Mouse (Mus musculus): ENCODE results near the gene Ffar4.

Gene Ffar4

DNA sequence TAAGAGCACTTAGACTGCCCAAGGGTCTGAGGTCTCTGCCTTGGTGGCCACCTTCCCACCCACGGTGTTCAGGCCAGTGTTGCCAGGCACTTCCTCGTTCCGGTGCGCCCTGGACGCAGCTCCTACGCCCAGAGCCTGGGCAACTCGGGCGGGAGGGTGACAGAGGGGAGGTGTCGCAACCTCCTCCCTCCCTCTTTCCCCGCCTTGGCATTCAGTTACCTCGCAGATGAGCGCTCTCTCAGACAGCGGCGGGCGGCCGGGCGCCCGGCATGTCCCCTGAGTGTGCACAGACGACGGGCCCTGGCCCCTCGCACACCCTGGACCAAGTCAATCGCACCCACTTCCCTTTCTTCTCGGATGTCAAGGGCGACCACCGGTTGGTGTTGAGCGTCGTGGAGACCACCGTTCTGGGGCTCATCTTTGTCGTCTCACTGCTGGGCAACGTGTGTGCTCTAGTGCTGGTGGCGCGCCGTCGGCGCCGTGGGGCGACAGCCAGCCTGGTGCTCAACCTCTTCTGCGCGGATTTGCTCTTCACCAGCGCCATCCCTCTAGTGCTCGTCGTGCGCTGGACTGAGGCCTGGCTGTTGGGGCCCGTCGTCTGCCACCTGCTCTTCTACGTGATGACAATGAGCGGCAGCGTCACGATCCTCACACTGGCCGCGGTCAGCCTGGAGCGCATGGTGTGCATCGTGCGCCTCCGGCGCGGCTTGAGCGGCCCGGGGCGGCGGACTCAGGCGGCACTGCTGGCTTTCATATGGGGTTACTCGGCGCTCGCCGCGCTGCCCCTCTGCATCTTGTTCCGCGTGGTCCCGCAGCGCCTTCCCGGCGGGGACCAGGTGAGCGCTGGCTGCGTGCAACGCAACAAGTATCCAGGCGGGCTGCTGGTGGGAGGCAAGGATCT, at the start of gene Ffar4:
Ffar4 (plus strand) TSS at position 214 of the 901 bp plus-strand sequence.
- DNase-seq (ENCODE audit: low read depth) = no peak

DNA sequence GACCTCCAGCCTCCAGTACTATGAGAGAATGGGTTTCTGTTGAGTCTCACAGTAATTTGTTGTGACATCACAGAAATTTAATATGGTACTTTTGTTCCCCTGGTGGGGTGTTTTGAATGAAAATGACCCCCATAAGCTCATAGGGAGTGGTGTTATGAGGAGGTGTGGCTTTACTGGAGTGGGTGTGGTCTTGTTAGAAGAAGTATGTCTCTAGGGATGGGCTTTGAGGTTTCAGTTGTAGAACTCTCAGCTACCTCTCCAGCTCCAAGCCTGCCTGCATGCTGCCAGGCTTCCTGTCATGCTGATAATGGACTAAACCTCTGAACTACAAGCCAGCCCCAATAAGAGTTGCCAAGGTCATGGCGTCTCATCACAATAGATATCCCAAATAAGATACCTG, 47.2 kb upstream of the Ffar4 start:
- no peak for DNase-seq (ENCODE audit: low read depth)

DNA sequence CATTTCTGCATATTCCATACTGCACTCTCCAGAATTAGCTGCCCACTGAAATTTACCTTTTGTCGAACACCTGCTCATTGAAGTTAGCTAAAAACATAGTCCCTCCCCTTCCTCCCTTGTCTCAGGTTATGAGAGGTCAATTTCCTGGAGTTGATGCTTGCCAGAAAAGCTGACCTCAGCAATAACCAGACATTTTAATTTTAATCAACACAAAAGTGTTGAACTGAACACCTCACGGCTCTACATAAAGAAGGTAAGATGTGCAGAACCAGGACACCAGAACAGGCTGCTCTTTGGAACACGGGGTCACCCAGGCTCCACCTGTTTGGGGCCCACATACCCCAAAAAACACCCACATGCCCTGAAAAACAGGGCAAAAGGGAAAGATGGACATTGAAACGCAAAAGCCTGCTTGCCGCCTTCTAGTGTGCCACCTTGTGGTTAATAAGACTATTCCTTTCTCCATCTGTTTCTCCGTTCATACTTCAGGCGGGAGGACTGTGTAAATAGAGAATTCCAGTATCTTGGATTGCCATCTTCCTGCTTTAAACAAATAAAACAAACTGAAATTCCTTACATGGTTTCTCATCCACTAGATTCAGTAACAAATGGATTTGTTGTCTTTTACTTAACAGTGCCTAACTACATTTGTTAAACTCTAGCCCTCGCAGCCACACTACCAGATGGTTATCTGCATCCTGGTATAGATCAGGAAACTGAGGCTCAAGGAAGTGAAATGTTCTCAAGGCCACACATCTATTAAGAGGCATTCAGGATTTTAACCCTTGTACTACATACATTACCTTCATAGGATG, 43.4 kb upstream of the Ffar4 start:
- DNase-seq (ENCODE audit: low read depth) = no peak

DNA sequence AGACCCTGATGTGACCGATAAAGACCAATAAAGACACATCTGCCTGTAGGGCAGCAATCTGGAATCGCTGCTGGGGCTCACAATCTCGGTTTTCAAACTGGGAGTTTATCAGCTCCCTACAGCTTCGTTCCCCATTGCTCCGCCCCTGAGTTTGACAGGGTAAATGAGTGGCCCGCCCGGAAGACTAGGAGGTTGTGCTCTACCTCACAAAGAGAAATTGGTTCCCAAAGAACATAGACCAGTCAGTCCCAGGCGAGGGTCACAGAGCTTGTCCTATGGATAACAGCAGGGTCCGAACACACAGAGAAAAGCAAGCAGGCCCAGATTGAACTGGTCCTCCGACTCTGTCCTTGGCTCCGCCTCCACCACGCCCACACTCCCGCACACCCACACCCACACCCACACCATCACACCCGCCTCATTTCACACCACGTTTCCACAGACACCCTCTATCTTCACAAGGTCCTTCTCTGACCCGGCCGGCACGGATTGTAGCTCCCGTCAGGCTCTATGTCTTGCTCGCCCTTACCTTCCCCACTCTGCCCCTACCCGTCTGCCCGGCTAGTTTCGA, 42.6 kb upstream of the Ffar4 start:
- no peak for DNase-seq (ENCODE audit: low read depth)

DNA sequence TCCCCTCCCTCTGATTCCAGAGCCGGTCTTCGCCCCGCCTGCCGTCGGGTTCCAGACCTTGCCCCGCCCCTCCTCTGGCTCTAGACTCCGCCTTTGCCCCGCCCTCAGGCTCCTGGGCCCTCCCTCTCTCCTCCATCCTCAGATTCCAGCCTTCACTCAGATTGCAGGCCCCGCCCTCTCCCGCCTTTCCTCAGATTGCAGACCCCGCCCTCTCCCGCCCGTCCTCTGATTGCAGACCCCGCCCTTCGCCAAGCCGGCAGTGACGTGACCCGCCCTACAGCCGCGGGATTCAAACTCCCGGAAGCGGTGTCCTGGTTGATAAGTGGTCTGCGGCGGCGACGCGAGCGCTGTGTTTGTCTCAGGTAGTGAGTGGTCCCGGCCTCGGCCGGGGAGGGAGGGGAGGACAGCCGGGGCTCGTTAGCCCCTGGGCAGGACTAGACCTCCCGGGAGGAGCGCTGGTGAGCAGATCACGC, 42.1 kb upstream of the Ffar4 start, which contains the start of gene Cep55:
Cep55 (plus strand) TSS at position 292 of the 473 bp plus-strand sequence.
- peak; percentile 99 for DNase-seq (ENCODE audit: low read depth)

DNA sequence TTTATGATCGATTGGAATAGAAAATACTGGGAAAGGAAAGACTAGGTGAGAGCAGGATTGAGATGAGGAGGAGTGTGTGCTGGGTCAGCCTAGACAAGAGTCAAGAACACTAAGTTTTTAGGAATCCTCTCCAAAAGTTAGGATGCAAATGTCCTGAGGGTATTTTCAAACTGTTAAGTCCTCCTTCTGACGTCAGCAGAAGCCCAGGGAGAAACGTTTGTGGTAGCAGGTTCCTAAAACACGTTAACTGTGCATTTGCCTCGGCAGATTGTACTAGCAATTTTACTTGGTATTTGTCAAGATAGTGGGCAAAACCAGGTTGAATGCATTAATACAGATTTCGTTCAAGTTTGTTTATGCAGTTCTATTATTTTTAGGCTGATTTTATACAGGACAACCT, 41.1 kb upstream of the Ffar4 start:
- peak; percentile 14 for DNase-seq (ENCODE audit: low read depth)

DNA sequence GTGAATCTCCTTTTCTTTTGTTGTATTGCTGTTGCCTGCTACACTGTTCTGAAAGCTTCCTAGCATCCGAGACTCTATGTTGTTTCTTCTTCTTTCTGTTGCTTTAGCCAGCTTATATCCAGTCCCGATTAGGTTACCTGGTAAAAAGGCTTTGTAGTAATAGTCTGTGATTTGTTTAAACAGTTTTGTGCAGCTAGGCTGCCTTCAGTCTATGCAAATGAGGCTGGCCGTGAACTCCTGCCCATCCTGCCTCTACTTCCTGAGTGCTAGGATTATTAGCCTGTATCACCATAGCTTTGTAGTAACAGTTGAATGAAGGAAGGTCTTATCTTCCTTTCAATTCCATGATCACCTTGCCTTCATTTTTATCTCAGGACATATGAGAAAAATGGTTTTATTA, 40.6 kb upstream of the Ffar4 start:
- no peak for DNase-seq (ENCODE audit: low read depth)

DNA sequence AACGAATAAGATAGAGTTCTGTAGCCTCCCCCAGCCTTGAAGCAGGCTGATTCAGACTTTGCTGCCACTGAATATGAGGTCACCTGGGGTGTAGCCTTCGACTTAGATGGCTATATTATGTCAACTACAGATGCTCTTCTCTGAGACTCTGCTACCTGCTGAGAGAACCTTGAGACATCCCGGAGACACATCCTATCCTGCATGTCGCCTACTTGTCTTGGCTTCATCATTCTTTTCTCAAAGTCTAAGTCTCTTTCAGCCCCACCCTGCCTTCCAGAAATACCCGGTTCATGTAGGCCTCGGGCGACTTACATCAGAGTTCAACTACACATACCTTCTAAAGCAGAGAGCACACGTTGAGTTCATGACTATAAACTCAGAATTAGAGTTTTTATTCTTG, 39.9 kb upstream of the Ffar4 start:
- DNase-seq (ENCODE audit: low read depth) = no peak

DNA sequence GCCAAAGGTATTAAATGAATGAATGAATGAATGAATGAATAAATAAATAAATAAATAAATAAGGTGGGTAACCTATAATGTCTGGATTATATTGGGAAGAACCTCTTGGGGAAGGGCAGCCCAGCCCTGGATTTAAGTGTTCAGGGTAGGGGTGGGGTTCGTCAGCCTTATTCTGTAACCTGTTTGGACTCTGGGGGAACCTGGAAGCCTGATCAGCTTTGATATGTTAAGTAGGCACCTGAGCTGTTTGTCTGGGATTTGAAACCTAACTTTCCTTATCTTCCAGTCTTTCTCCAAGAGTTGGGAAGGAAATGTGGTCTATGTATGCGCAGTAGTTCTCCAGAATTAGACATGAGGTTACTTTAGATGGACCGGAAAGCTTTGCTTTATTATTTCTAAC, 33.7 kb upstream of the Ffar4 start:
- DNase-seq (ENCODE audit: low read depth) = no peak

DNA sequence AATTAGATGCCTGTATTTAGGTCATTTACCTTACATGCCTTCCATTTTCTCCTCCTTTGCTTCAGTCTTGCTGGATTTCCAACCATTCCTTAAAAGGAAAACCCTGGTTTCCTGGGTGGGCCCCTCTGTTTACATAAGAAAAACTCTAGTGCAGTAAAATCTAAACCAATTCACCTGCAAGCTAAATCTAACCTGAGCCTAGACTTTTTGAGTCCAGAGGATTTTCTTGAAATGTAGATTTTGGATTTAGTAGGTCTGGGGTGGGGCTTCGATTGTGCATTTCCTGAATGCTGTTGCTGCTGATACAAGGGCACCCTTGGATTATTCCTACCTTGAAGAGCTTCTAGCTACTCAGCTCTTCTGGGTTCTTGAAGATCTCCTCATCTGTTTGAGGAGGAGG, 32.8 kb upstream of the Ffar4 start:
- no peak for DNase-seq (ENCODE audit: low read depth)

DNA sequence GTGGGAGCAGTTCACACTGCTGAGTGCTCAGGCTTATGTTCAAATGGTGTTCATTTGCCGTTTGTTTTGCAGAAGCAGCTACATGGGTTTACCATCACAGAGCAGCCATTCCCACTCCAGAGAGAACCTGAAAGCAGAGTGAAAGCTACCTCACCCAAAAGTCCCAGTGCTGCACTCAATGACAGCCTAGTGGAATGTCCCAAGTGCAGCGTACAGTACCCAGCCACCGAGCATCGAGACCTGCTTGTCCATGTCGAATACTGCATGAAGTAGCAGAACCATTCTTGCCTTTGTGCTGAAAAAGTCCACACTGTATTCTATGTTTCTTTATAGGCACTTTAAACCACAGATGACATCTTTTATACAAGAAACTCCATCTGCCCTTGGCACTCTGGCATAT, 23.6 kb upstream of the Ffar4 start:
- no peak for DNase-seq (ENCODE audit: low read depth)

DNA sequence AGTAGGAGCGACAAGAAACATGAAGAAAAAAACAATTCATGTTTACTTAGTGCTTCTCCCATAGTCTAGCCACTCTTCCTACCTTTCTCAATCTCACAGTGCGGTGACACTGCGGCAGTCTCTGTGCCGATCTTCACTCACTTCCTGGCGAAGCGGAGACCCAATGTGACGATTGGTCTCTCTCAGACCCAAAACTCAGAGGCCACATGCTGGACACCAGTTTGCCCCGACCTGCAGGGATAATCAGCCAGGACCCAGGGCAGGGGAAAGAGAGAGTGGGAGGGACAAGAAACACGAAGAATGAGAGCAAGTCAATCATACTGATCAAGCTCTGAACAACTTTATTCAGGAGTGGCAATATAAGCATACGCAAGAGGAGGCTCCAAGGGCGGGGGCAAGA, 21.8 kb upstream of the Ffar4 start:
- DNase-seq (ENCODE audit: low read depth) = no peak

DNA sequence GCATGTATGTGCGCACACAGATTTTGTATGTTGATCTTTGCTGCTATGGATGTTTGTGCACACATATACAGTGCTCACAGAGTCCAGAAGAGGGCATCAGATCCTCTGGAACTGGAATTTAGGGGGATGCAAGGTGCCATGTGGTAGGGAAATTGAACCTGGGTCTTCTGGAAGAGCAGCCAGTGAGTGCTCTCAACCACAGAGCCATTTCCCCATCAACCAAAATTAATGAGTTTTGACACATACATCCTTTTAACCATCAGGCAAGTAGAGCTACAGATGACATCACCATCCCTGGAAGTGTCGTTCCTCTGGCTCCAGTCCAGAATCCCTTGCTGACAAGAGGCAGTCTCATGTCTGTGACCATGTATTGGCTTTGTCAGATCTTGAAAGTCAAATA, 20.6 kb upstream of the Ffar4 start:
- no peak for DNase-seq (ENCODE audit: low read depth)

DNA sequence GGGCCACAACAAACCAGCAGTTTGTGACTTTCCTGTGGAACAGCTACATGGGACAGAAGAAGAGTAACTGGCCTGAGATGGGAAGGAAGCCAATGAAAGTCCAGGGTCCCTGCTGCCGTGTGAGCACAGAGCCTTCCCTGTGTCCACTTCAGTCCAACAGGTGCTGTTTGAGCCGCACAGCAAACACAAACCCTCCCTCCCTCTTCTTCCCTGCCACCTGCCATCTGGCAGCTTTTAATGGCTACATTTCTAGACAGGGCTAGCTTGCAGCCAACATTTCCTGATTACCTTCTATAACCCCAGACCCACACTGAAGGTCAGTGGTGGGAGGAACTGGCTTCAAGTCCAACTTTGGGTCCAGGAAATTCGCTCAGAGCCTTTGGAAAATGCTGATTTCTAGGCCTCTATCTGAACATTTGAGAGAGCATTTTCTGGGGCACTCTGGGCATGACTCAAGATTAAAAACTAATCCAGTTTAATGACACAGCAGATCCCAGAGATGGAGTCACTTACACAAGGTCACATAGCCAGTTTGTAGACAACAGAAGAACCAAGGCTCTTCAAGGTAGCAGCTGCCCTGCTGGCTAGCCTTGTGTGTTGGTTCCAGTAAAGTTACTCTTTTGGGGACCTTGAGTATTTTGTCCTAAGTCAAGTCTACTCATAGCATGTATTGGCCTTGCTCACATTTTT, 18.9 kb upstream of the Ffar4 start:
- DNase-seq (ENCODE audit: low read depth) = no peak

DNA sequence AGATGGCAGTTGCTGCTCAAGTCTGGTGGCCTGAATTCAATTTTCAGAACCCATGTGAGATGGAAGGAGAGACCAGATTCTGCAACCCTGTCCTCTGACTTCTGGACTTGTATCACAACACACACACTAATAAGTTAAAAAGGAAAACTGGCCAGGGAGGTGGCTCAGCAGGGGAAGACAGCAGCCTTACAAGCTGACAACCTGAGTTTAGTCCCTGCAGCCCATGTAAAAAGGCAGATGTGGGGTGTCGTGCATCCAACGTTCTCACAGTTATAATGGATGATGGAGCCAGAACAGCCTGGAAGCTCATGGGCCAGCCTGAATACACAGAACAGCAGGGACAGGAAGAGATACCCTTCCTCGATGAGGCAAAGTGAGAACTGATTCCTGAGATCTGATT, 15.5 kb upstream of the Ffar4 start:
- DNase-seq (ENCODE audit: low read depth) = no peak

DNA sequence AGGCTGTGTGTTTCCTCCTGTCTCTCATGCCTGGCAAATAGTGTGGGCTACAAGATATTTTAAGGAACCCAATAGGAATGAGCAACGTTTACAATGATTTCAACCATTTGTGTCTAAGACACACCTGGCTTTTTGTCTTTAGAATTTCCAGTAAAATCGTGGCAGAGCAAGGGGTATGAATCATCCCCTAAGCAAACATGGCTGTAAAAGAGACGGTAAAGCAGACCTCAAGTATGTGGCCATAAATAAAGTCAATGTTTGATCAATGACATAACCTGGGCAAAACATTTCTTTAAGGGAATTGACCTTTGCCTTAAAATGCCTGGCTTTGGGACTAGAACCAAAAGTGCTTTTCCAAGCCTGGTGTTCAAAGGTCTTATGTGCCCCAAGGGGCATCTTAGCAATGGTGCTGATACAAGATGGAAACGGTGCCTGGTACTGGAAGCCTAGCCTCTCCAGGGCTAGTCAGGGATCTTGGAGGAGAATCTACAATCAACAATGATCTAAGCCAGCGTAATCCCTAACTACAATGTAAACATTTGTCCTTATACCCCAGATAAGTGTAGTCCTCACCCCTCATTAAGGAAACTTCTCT, 13.8 kb upstream of the Ffar4 start:
- DNase-seq (ENCODE audit: low read depth) = no peak

DNA sequence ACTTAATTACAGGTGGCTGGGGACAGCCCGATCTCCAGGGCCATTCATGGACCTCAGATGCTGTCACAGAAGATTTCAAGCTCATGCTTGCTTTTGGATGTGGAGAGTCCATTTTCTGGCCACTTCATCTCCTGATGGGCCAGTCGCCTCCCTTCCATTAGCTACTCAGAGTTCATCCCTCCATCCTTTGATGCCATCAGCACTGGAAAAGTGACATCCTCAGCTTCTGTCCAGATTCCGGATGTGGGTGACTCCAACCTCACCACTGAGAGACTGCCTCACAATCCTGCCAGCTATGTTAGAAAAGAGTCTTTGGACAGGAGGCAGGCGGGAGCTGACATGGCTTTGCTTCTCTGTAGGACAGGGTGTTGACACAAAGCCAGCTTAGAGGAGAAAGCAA, 11.0 kb upstream of the Ffar4 start:
- no peak for DNase-seq (ENCODE audit: low read depth)

DNA sequence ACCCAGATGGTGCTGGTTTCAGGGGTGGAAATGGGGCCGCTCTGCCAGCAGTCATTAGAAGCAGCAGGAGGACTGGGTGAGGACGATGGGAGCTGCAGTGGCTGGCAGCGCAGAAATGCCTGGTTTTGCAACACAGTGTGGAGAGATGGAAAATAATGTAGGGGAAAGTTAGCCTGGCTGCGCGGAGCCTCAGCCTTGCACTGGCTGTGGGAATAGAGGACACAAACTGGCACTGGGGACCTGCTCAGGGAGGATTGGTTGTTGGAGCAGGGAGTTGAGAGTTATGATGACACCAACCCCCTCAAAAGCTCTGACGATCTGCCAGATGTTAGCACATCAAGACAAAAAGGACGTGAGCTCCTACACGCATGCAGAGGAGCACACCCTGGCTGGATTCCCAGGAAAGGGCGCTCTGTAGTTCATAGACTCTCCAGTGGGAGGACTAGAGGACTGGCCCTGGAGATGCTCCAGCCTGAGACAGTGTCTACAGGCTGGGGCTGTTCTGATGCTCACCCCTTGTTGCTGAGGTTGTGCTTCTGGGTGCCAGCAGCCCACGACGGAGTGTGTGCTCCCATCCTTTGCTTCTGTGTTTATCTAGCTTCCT, 9.8 kb upstream of the Ffar4 start:
- DNase-seq (ENCODE audit: low read depth) = no peak

DNA sequence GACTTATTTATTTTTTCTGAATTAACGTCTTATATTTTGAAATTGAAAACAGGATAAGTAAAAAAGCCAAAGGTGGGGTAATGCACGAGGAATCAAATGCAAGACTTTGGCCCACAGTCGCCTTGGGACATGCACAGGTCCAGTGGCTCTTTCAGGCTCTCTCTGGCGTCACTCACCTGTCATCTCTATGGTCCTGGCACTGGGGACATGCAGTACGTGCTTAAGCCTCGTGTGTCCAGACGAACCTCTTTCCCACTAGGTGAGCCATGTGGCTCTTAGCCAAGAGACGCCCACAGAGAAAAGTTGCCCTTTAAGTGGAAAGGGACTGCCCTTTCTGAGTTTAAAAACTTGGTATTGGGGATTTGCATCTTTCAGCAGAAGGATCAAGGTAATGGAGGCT, 7.5 kb upstream of the Ffar4 start:
- DNase-seq (ENCODE audit: low read depth) = no peak

DNA sequence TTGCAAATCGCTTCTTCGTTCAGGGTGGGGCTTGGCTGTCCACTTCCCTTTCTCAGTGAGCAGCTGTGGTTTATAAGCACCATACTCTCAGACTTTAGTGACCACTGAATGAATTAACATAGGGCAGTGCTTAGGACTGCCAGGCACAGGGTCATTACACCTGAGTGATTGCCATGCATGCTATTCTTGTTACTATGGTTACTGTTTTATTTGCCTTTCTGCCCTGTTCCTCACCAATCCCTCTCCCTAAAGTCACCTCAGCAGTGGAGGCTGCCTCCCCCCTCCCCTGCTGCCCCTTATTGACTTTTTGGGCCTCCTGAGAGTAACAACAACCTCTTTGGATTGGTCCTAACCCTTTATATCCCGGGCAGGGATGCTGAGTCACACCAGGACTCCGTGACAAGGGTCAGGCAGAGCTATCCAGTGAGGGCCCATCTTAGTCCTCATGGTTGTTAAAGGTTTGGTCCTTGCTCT, 5.3 kb upstream of the Ffar4 start:
- no peak for DNase-seq (ENCODE audit: low read depth)

DNA sequence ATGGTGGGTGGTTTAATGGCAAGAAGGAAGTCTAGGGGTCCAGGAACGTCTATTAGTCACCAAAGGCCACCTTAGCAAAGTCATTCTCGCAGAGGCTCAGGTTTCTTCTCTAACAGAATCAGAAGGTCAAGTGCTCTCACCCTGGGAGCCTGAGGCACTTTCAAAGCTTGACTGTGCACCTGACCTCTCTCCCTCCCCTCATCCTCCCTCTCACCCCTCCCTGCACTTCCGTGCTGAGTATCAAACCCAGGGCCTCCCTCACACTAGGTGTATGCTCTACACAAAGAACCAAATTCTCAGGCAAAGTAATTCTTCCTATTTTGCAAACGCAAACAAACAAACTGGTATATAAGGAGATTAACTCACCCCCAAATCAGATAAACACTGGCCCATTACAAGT, 640 bp upstream of the Ffar4 start:
- DNase-seq (ENCODE audit: low read depth) = no peak

All from naive thymus-derived CD4-positive, alpha-beta T cell, adult 2 months (primary cell).